Mouse (Mus musculus): ENCODE measurements around the gene Mbnl2.

GRCm38 (mm10) chr14:120361121-120361520, 85.7 kb downstream of the Mbnl2 start:
- TF ChIP-seq CTCF (IDR thresholded peaks at IDR 0.05; ENCODE audit: low read depth, low read length) (no peak), POLR2A (IDR thresholded peaks at IDR 0.05; ENCODE audit: borderline replicate concordance, low read depth, low read length) (no peak)
